In genomic region chr9:123112805-123113521, GRCm38 (mm10) we compare ENCODE assay signal across 7 mouse cellular contexts. TPM values are rescaled to one million over a fixed set of nuclear protein-coding genes. Genes with fewer than 3 reads are reported as not detected.
DNase-seq lines count a peak whose midpoint lies in the region; ATAC-seq lines count a peak whose summit lies in the region.

Gene Zdhhc3 (minus strand): TSS chr9:123113205.
Gene Exosc7 (plus strand): TSS chr9:123113215.

- DNase-seq in adrenal gland, adult 2 months = peak; percentile 93
- DNase-seq in embryo, embryonic 11.5 days (ENCODE audit: low read depth, low spot score) = peak; percentile 85
- DNase-seq in gastrocnemius, postnatal 4 days (ENCODE audit: low spot score in 2 of 2) = peak; percentile 82 to 88
- peak; percentile 90 to 96 for DNase-seq in left cerebral cortex, postnatal 36 days (ENCODE audit: low spot score in 2 of 2)
- peak; percentile 100 for DNase-seq in midbrain, embryonic 11.5 days (ENCODE audit: low spot score, missing footprints)
- peak; percentile 80 for DNase-seq in skeletal muscle tissue, adult 2 months (ENCODE audit: low read depth, low spot score)

- H3K9ac ChIP-seq in intestine, embryonic 16.5 days (ENCODE audit: low read depth, low read length) = peak within 1 kb of the TSS; percentile 95
- peak within 1 kb of the TSS; percentile 94 for H3K9ac ChIP-seq in midbrain, embryonic 11.5 days (ENCODE audit: low read length)

- intact Hi-C loops in left cerebral cortex, postnatal 36 days (cut with DNase I) = loop anchor here (2.0 kb wide), 1 partner anchor 92 kb away; the partner anchor contains the start of gene Tmem42

- peak within 1 kb of the TSS; percentile 95 for H3K27ac ChIP-seq in intestine, embryonic 16.5 days (ENCODE audit: low read length)
- peak within 1 kb of the TSS; percentile 78 for H3K27ac ChIP-seq in midbrain, embryonic 11.5 days (ENCODE audit: low read depth, low read length)

- under 1% methylated on average over 79 of the region's 79 CpGs for WGBS in intestine, embryonic 16.5 days
- WGBS in midbrain, embryonic 11.5 days = 0% methylated on average over 74 of the region's 79 CpGs

- ATAC-seq in intestine, embryonic 16.5 days = peak; percentile 93
- peak; percentile 97 for ATAC-seq in midbrain, embryonic 11.5 days (ENCODE audit: low FRiP score)

- H3K4me3 ChIP-seq in intestine, embryonic 16.5 days (ENCODE audit: low read length) = peak within 1 kb of the TSS; percentile 88
- H3K4me3 ChIP-seq in midbrain, embryonic 11.5 days (ENCODE audit: low read depth, low read length) = peak within 1 kb of the TSS; percentile 85

- no peaks in the 10 kb centered on the region for H3K27me3 ChIP-seq in intestine, embryonic 16.5 days (replicated peaks; ENCODE audit: control insufficient read depth, insufficient read depth, low read length)
- no peaks in the 10 kb centered on the region for H3K27me3 ChIP-seq in midbrain, embryonic 11.5 days (ENCODE audit: control insufficient read depth, insufficient read depth, low read length)

- H3K9me3 ChIP-seq in intestine, embryonic 16.5 days (ENCODE audit: control insufficient read depth, low read length) = no peaks in the 10 kb centered on the region
- H3K9me3 ChIP-seq in midbrain, embryonic 11.5 days (ENCODE audit: control insufficient read depth, low read length) = no peaks in the 10 kb centered on the region

- H3K4me1 ChIP-seq in intestine, embryonic 16.5 days (ENCODE audit: control insufficient read depth, insufficient read depth, low read length) = peaks cover 16% of the 10 kb centered on the region
- peaks cover 14% of the 10 kb centered on the region for H3K4me1 ChIP-seq in midbrain, embryonic 11.5 days (ENCODE audit: control insufficient read depth, insufficient read depth, low read length)

- no peaks in the 10 kb centered on the region for H3K36me3 ChIP-seq in intestine, embryonic 16.5 days (ENCODE audit: control insufficient read depth, insufficient read depth, low read length)
- no peaks in the 10 kb centered on the region for H3K36me3 ChIP-seq in midbrain, embryonic 11.5 days (ENCODE audit: control insufficient read depth, insufficient read depth, low read length)

- H3K4me2 ChIP-seq in intestine, embryonic 16.5 days (ENCODE audit: low read depth, low read length) = peak within 1 kb of the TSS; percentile 75
- H3K4me2 ChIP-seq in midbrain, embryonic 11.5 days = peak within 1 kb of the TSS; percentile 93

RNA-seq across cellular contexts. Expression of gene Zdhhc3, which starts in this region (rescaled TPM):
- 10 to 100 TPM; 62.8 to 83.5 TPM for total RNA-seq in adrenal gland, adult 2 months (2021)
- 221 and 236 TPM in 2 replicates for polyA plus RNA-seq in adrenal gland, adult 2 months (2012; rRNA removed)
- total RNA-seq in gastrocnemius, postnatal 4 days (2021) = 10 to 100 TPM; 49.8 to 50.5 TPM
- polyA plus RNA-seq in intestine, embryonic 16.5 days (2015; fragmentation: Nextera tagmentation; extraction: Ambion mirVana) = 75.8 and 76.9 TPM in 2 replicates
- 10 to 100 TPM; 59.8 to 77.8 TPM for total RNA-seq in left cerebral cortex, postnatal 36 days (2021)
- 60.3 and 68.4 TPM in 2 replicates for polyA plus RNA-seq in midbrain, embryonic 11.5 days (2014; fragmentation: Nextera tagmentation; extraction: Ambion mirVana)

RNA-seq across cellular contexts. Expression of gene Exosc7, which starts in this region (rescaled TPM):
- 10 to 100 TPM; 29.6 to 39.3 TPM for total RNA-seq in adrenal gland, adult 2 months (2021)
- polyA plus RNA-seq in adrenal gland, adult 2 months (2012; rRNA removed) = 7.5 and 7.6 TPM in 2 replicates
- 10 to 100 TPM; 29.9 to 33.8 TPM for total RNA-seq in gastrocnemius, postnatal 4 days (2021)
- polyA plus RNA-seq in intestine, embryonic 16.5 days (2015; fragmentation: Nextera tagmentation; extraction: Ambion mirVana) = 130 and 146 TPM in 2 replicates
- 10 to 100 TPM; 37.2 to 41.7 TPM for total RNA-seq in left cerebral cortex, postnatal 36 days (2021)
- polyA plus RNA-seq in midbrain, embryonic 11.5 days (2014; fragmentation: Nextera tagmentation; extraction: Ambion mirVana) = 115 and 129 TPM in 2 replicates

Comparison
In these comparisons a context has a peak if more than half of its experiments do, and no peak if none do; other contexts are left out.
1. Peak in every context shown above with its lines: DNase-seq, ATAC-seq, H3K4me3 ChIP-seq and H3K27ac ChIP-seq.
2. RNA of gene Exosc7 (polyA plus RNA-seq): 130 to 146 TPM in intestine, embryonic 16.5 days and 115 to 129 TPM in midbrain, embryonic 11.5 days; 7.5 to 7.6 TPM in adrenal gland, adult 2 months; every median in the first group is over 10 times any median in the second.